Mouse (Mus musculus): ENCODE results near the gene Mtor.

The Mtor gene

GRCm38 (mm10) chr4:148484511-148484910 is 36.1 kb downstream of the Mtor start:
- no peak for DNase-seq (ENCODE audit: low spot score in 2 of 2)

GRCm38 (mm10) chr4:148487841-148488240 is 39.4 kb downstream of the Mtor start:
- DNase-seq (ENCODE audit: low spot score in 2 of 2): no peak

- DNase-seq (ENCODE audit: low spot score in 2 of 2): no peak
Observed at GRCm38 (mm10) chr4:148490502-148490901, 42.1 kb downstream of the Mtor start.

- DNase-seq (ENCODE audit: low spot score in 2 of 2): peak in 1 of 2 experiments; percentile 42
Observed at GRCm38 (mm10) chr4:148491448-148491847, 43.0 kb downstream of the Mtor start.

GRCm38 (mm10) chr4:148495160-148495559 is 46.7 kb downstream of the Mtor start:
- DNase-seq (ENCODE audit: low spot score in 2 of 2): no peak

DNA sequence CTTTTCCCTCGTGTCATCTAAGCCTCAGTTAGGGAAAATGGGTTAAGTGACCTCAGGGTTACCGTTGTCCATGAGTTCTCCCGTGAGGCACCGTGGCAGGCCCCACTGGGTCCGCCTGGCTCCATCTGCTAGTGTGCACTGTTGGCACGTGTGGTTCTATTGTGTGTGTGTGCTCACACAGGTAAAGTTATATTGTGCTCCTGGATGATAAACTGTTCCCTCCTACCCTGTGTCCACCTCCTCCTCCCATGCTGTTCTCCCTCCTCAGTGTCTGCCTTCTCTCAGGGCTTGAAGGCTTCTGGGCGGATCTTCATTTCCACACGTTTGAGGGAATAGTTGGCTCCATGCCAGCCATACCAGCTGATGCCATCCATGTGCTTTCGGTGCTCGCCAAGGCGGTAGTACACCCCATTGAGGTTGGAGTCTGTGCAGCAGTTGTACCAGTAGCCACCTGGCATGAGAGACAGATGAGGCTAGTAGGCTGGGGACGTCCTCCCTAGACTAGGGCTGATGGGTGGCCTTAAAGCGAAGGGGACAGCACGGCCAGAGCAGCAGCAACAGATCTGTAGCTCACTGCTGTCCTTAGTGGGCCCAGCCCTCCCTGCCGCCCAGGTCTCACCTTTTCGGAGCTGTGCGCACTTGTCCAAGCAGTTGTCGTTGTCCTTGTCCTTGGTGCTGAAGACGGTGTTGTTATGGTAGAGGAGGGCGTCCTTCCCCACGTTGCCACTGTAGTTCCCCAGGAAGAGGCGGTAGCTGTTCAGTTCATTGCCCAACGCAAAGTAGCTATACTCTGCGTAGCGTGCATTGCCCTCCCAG is 47.7 kb downstream of the Mtor start:
- DNase-seq (ENCODE audit: low spot score in 2 of 2): peak; percentile 38 to 84

DNA sequence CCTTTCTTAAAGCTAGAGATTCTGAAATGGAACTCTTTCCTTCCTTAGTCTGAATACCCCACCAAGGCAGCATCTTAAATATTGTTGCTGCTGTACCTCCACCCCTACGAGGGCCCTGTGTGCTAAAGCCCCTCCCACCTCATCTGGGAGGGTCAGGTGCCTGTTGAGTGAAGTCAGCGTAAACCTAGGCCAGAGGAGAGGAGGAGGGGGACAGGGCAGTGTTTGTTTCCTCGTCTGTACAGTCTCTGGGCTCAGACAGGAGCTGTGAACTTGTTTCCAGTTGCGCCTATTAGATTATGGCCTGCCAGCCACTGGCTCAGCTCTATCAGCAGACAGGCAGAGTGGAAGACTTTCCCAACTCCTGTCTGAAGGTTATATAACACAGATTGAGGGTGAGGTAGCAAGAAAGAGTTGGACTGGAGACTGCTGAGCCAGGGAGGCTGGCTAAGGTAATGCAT is 52.0 kb downstream of the Mtor start, which contains the start of gene Angptl7:
Gene Angptl7, minus strand, starts transcription at position 51 of the 458 bp plus-strand sequence.
- DNase-seq (ENCODE audit: low spot score in 2 of 2): no peak

- DNase-seq (ENCODE audit: low spot score in 2 of 2): peak in 1 of 2 experiments; percentile 31
Observed at GRCm38 (mm10) chr4:148504497-148504959, 56.1 kb downstream of the Mtor start.

DNA sequence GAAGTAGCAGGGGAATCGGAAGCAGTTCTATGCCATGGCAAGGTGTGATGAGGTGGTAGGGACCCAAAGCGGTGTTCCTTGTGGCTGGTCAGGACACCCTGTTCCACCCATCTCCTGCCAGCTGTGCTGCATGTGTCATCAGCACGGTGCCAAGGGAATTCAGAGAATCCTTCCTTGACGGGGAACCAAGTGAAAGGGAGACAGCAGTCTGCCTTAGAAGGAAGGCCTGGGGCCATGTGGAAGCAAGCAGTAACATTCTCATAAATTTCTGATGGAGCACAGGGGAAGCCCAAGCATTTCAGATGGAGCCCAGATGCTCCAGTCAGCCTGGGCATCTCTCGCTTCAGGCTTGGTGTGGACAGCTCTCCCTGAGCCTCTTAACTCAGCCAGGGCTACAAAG is 59.2 kb downstream of the Mtor start:
- no peak for DNase-seq (ENCODE audit: low spot score in 2 of 2)

DNA sequence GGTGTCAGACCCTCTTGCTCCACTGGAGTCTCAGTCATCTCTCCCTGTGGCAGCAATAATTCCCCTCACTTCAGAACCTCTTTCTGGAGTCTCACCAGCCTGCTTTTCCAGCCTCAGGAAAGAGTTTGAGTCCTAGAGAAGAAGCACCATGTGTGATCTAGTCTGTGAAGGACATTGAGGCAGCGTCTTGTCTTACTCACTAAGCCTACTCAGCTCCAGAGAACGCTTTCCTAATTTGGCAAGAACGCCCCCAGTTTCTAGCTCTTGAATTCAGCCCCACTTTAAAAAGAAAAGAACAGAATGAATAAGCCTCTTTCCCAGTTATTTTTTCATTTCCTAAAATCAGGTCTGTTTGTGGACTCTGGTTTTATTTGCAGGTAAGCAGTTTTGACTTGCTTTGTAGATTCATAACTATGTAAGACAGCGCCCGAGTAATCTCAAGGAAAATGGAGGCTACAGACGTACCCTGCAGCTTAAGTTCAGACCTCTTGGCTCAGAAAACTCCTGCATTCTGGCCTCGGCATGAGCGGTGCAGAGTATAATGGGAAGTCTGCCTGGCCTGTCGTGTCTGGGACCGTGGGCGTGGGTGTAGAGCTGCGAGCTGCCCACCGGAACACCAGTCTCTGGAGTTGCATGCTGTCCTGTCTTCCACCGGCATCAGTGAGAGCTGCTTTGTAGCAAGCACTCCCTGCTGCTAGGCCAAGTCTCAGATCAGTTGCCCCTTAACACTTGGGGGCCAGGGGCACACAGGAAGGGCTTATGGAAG is 59.9 kb downstream of the Mtor start:
- DNase-seq (ENCODE audit: low spot score in 2 of 2): no peak

DNA sequence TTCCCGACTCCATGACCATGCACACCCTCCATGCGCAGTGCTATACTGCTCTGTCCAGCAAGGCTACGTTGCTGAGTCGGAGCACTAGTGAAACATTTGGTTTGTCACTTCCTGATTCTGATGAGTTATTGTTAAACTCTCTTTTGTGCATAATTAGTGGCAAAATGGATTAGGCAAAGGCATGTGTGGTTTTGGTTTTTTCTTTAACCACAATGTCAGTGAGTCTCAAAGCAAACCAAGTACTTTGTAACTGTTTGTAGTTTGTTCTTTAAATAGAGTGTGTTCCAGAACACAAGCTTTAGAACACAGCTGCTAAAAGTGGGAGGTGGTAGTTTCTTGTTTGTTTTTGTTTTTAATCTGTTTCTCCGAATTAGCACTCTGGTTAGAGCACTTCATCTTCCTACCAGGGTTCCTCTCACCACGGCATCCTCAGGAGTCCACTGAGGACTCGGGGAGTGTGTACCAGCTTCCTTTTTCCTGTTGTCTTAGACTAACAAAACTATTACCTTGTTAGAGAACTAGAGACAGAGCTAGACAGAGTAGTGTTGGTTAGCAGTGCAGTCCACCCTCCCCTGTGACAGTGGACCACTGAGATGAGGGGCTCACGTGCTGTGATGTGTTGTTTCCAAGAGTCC is 61.2 kb downstream of the Mtor start:
- no peak for DNase-seq (ENCODE audit: low spot score in 2 of 2)

DNA sequence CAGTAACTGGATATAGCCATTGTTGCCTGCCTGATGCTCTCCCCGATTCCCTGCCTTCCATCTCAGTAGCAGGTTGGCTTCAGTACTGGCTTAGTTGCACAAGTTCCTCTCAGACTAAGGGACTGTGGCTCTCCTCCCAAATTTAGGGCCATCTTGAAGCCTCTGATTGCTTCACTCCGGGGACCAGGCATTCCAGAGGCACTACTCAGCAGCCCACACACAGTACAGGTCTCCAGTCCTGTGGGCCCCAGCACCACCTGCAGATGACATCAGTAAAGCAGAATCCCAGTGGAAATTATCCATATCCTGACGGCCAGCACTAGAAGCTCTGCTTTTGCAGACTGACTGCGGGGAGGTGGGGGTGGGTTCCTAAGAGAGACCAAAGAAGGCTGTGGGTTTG is 62.3 kb downstream of the Mtor start:
- no peak for DNase-seq (ENCODE audit: low spot score in 2 of 2)

DNA sequence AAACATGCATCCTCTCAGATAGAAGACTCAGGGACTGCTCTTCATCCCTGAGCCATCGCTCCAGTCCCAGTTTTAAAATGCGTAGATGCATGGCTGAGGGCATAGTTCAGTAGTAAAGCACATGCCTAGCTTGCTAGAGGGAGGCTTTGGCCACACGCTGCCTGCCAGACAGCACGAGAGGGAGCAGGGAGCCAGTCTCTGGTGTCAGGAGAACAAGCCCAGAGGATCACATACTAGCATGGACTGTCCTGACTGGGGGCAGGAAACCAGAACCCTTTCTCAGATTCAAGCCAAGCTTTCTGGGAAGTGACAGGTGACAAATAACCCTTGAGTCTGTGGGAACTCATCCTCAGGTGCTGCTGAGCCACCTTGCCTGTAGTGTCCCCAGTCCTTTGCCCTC is 62.9 kb downstream of the Mtor start:
- no peak for DNase-seq (ENCODE audit: low spot score in 2 of 2)

- DNase-seq (ENCODE audit: low spot score in 2 of 2): no peak
Observed at GRCm38 (mm10) chr4:148513021-148513559, 64.7 kb downstream of the Mtor start.

GRCm38 (mm10) chr4:148515313-148515712 is 66.9 kb downstream of the Mtor start:
- no peak for DNase-seq (ENCODE audit: low spot score in 2 of 2)

GRCm38 (mm10) chr4:148517809-148518208 is 69.4 kb downstream of the Mtor start:
- DNase-seq (ENCODE audit: low spot score in 2 of 2): no peak

DNA sequence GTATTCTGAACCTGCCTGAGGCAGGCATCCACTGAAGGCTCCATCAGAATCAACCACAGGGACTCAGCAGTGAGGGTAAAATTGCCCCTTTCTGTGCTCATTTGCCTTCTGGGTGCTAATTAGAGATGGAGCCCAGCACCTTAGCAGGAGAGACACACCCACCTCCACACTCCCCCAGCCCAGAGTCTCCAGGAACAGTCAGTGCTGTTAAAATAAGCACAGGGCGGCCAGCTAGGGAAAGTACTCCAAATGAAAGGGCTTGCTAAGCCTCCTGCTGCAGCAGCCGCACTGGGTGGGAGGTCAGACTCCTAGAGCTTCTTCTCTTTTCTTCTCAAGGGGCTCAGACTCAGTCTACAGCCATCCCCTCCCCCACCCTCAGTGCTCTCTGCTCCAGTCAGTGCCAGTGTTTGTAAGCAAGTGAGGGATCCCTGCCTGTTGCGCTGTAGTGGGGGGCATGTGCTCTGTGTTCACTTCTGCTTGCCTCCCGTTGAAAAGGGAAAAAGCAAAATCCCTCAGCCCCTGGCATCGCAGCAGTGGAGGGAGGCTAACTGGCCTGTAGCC is 69.9 kb downstream of the Mtor start:
- DNase-seq (ENCODE audit: low spot score in 2 of 2): no peak

GRCm38 (mm10) chr4:148523538-148523937 is 75.1 kb downstream of the Mtor start:
- DNase-seq (ENCODE audit: low spot score in 2 of 2): no peak

DNA sequence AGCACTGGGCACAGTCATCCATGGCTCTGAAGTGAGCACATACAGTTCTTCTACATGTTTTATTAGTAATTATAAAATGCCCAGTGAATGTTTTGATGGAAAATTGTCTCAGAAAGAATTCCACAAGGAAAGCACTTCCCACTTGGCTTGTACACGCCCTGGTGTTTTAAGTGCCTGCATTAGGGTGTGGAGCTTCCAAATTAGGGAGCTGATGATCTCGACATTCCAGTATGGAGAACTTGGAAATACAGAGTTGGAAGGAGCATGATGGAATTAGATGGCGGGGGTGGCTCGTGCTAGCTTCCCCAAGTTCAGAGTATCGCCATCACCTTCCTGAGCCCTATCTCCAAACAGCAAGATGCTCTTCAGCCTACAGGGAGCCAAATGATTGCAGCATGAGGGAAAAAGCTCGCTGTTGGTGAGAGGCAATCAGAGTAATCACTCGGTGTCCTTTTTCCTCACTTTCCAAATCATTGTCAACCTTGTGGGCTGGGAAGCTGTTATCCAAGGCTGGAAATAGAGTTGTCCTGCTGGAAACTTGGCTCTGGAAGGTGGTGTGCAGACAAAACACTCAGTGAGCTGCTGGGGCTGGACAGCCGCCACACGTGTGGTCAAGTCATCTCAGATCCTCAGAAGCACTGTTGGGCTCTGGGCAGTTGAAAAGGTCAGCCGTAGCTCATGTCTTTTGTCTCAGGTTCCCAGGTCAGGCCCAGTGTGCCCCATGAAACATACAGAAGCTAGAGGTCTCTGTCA is 78.9 kb downstream of the Mtor start:
- DNase-seq (ENCODE audit: low spot score in 2 of 2): no peak

- no peak for DNase-seq (ENCODE audit: low spot score in 2 of 2)
Observed at GRCm38 (mm10) chr4:148530351-148530750, 81.9 kb downstream of the Mtor start.

- no peak for DNase-seq (ENCODE audit: low spot score in 2 of 2)
Observed at GRCm38 (mm10) chr4:148530778-148531177, 82.4 kb downstream of the Mtor start.

All from cerebellum, postnatal 4 days (tissue).